Mouse (Mus musculus) neural tube, postnatal 0 days (tissue): Measurements from ENCODE around the gene Dock1. TPM values are rescaled to one million over a fixed set of nuclear protein-coding genes. Genes with fewer than 3 reads are reported as not detected.

Source experiments
- polyA plus RNA-seq: library from polyadenylated mRNA; unstranded; fragments of >200 nt; fragmentation: Nextera tagmentation; extraction: Ambion mirVana; gene quantifications from 2 replicates; pipeline ENCODE4 v1.2.1, GENCODE M21; 2015

Dock1 gene
- polyA plus RNA-seq, result 7.2 and 7.7 TPM in 2 replicates

DNA sequence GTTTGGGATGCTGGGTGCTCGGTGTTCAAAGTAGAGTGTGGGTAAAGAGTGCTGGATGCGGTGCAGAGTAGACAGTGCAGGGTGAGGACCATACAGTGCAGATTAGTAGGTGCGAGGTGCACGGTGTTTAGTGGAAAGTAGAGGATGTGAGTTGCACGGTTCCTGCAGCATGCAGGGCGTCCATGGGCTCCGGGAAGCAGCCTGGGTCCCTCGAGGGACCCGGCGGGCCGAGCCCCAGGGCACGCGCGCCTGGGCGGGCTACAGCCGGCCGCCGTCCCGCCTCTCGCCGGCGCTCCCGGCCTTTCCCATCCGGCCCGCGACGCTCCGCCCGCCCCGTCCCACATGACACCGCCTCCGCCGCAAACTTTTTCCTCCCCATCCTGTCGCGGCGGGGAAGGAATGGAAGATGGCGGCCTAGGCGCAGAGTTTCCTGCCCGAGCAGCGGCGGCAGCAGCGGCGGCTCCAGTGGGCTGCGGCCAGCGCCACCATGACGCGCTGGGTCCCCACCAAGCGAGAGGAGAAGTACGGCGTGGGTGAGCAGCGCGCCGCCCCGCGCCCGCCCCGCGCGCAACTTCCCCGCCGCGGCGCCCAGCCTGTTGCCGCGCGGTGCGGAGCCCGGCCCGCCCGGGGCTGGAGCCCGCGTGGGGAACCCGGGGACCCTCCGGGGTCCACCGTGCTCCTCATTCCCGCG is at the start of gene Dock1:
Dock1 (plus strand) TSS at position 343 of the 691 bp plus-strand sequence.

DNA sequence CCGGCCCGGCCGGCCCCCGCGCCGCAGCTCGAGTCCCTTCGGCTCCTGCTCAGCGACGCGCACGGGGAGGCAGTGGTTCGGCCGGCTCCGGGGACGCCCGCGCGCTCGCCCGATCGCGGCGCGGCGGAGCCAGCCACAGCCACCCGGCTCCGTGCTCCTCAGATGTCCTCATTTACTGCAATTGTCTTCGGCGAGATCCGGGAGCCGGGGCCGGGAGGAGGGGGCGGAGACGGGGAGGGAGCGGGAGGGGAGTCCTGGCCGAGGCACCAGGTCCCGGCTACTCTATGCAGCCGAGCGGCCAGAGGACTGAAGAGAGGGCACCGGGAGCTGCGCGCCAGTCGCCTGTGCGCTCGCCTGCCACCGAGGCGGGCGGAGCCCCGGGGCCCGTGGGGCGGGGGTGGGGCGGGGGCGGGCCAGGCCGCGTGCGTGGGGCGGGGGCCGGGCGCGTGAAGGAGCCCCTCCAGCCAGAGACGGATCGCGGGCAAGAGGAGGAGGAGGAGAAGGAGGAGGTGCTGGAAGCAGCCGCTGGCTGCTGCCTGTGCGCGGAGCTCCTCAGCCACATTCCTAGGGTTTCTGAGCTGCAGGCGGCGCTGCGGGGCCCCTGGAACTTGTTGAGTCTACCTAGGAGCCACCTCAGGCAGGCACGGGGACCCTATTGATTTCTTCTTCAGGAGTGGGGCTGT is 267.6 kb downstream of the Dock1 start, which contains the start of gene Fam196a:
Fam196a (minus strand) TSS at position 504 of the 683 bp plus-strand sequence.

